Mouse (Mus musculus) heart, adult 2 months (tissue): ENCODE data around the gene Mettl8. TPM values are rescaled to one million over a fixed set of nuclear protein-coding genes. Genes with fewer than 3 reads are reported as not detected.

Experiments
- DNase-seq, 2 experiments: peaks; one replicate each; pipeline ENCODE4 v3.0.0; 2021
- H3K27ac ChIP-seq: fragments of 200-600 bp; 2 replicates; pipeline ENCODE4 v1.8.1; 2022
- H3K27me3 ChIP-seq: fragments of 200-500 bp; 2 replicates; pipeline ENCODE4 v1.6.1; 2012; ENCODE audit warnings: mild to moderate bottlenecking, low read length, inconsistent platforms, mixed read lengths; ENCODE audit not compliant: control insufficient read depth, insufficient read depth
- H3K36me3 ChIP-seq: fragments of 200-500 bp; 2 replicates; pipeline ENCODE4 v1.6.1; 2012; ENCODE audit warnings: low read length, inconsistent platforms; ENCODE audit not compliant: control insufficient read depth, insufficient read depth
- H3K4me1 ChIP-seq: fragments of 200-500 bp; 2 replicates; pipeline ENCODE4 v1.6.1; 2011; ENCODE audit warnings: low read length; ENCODE audit not compliant: control insufficient read depth, insufficient read depth
- H3K4me3 ChIP-seq: fragments of 200-600 bp; 2 replicates; pipeline ENCODE4 v1.8.1; 2022
- H3K79me2 ChIP-seq: fragments of 200-500 bp; replicated peaks from 2 replicates; pipeline ENCODE4 v1.6.1; 2012; ENCODE audit warnings: mild to moderate bottlenecking, inconsistent platforms, low read length, moderate library complexity, mixed read lengths; ENCODE audit not compliant: control insufficient read depth, insufficient read depth
- H3K9ac ChIP-seq: fragments of 200-500 bp; 2 replicates; pipeline ENCODE4 v1.6.1; 2012; ENCODE audit warnings: low read depth, mild to moderate bottlenecking, control low read depth, inconsistent platforms, low read length, mixed read lengths
- CTCF ChIP-seq: fragments of 200-600 bp; IDR thresholded peaks from 2 replicates; pipeline ENCODE4 v1.8.1; 2022; ENCODE audit warnings: antibody characterized with exemption, mild to moderate bottlenecking, moderate library complexity
- EP300 ChIP-seq: fragments of 200-500 bp; IDR thresholded peaks from 2 replicates; pipeline ENCODE4 v1.6.1; 2011; ENCODE audit warnings: low read depth, low read length, control low read depth; ENCODE audit not compliant: insufficient read depth
- POLR2A ChIP-seq: fragments of 200-500 bp; IDR thresholded peaks from 2 replicates; pipeline ENCODE4 v1.6.1; 2011; ENCODE audit warnings: mild to moderate bottlenecking, low read depth, low read length, control low read depth; ENCODE audit not compliant: insufficient read depth
- WGBS: fragments of 180-500 bp; shearing (Covaris S2); methylation state at CpG from one replicate; pipeline ENCODE4 v1.1.7; 2018; 5-methylcytosine and 5-hydroxymethylcytosine counted together
- intact Hi-C: fragments of 180-260 bp; cut with DNase I; formaldehyde crosslinking; loops from one replicate; pipeline ENCODE4 v1.15.1; 2025
- polyA plus RNA-seq: library from polyadenylated mRNA; depleted of rRNA; stranded (reverse); fragments of >200 nt; gene quantifications from 2 replicates; pipeline ENCODE4 v1.2.3, GENCODE M21; 2012
- total RNA-seq, 2 experiments: library from RNA; stranded (reverse); gene quantifications; 2 replicates each; pipeline ENCODE4 v1.2.3; 2021

The Mettl8 gene
- total and polyA plus RNA-seq, 3 experiments: 3.2 to 4.6 (median 4.3) TPM

DNA sequence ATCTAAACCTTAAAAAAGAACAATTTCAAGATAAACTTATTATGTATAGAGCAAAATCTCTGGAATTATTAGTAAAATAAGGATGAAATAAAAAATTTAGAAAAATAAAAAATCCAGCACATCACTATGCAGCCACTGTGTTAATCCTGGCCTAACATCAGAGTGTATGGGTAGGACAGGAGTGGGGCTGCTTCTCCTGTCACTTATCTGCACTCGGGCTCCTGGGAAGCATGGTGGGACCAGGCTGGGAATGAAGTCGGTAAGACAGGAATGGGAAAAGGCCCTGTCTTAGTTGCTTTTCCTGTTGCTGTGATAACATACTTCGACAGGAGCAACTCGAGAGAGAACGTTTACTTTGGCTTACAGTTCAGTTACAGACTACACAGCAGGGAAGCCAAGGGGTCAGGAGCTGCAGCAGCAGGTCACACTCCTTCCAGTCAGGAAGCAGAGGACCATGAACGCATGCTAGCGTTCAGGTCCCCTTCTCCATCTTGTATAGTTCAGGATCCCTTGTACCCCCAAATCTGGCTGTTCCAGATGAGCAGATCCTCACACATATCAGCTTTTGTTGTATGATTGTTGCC lies 85.1 kb downstream of the Mettl8 start:
- no peak overlapping the region for H3K27ac ChIP-seq
- no peak overlapping the region for H3K9ac ChIP-seq
- no peak for TF ChIP-seq POLR2A
- no peak overlapping the region for H3K4me3 ChIP-seq
- no peaks in the 10 kb centered on the region for H3K36me3 ChIP-seq
- DNase-seq: no peak
- intact Hi-C loops: no loop called here
- H3K27me3 ChIP-seq: no peaks in the 10 kb centered on the region
- 31% methylated on average over 7 of the region's 7 CpGs for WGBS
- H3K79me2 ChIP-seq: no peaks in the 10 kb centered on the region
- no peaks in the 10 kb centered on the region for H3K4me1 ChIP-seq

DNA sequence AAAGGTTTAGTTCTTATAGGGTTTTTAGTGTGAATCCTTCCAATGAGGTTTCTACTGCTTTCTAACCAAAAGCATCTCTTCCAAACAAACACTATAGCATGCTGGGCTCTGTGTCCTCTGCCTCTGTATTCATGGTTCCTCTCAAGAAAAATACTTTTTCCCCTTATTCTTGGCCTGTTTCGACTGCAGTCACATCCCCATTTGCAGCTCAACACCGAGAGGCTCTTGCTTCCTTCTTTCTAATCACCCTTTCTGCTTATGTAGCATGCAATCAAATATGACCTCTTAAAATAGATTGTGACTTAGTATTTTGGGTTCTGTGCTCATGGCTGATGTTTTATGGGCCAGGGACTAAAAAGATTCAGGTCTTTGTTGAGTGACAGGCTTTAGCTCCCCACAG lies 87.1 kb downstream of the Mettl8 start:
- no peak for DNase-seq
- H3K36me3 ChIP-seq: no peaks in the 10 kb centered on the region
- 47% methylated on average over 2 of the region's 2 CpGs for WGBS
- no peak for TF ChIP-seq CTCF
- TF ChIP-seq POLR2A: no peak
- TF ChIP-seq EP300: no peak
- H3K4me3 ChIP-seq: no peak overlapping the region
- no peak overlapping the region for H3K27ac ChIP-seq
- H3K4me1 ChIP-seq: no peaks in the 10 kb centered on the region
- intact Hi-C loops: no loop called here
- no peaks in the 10 kb centered on the region for H3K27me3 ChIP-seq
- H3K9ac ChIP-seq: no peak overlapping the region
- H3K79me2 ChIP-seq: no peaks in the 10 kb centered on the region

DNA sequence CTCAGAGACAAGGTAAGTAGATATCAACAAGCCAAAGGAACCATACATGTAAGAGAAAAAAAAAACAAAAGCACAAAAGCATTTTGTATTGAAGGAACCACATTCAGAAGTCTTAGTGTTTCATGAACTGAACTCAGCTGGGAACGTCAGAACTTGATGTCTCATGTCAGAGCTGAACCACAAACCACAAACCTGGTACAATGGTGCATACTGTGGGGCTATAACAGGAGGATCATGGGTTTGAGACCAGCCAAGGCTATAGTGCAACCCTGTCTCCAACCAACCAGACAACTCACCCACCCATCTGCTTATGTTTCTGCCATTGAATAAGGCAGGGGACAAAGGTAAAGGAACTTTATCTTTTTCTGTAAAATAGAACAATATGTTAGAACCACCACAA lies 88.2 kb downstream of the Mettl8 start:
- Histone ChIP-seq H3K36me3 (no peaks in the 10 kb centered on the region), H3K79me2 (no peaks in the 10 kb centered on the region), H3K4me1 (no peaks in the 10 kb centered on the region), H3K4me3 (no peak overlapping the region), H3K9ac (no peak overlapping the region), H3K27ac (no peak overlapping the region), H3K27me3 (no peaks in the 10 kb centered on the region)
- WGBS: 82% methylated on average over 1 of the region's 1 CpGs
- intact Hi-C loops: no loop called here
- DNase-seq: no peak
- no peak for TF ChIP-seq EP300
- TF ChIP-seq CTCF: no peak

DNA sequence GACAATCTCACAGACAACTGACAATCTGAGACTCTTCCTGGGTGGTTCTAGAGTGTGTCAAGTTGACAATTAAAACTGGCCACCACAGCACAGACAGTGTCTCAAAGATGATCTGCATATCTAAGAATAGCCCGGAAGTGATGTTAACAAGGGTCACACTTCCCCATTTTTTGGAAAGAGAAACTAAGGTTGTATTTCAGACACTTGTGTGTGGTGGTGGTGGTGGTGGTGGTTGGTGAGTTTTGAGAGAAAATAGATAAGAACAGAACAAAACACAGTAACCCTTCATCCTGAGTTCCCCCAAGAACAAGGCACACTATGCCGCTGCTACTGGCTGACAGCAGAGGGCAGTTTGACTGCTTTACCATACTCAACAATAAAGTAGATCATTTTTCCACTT lies 90.6 kb downstream of the Mettl8 start:
- H3K27me3 ChIP-seq: no peaks in the 10 kb centered on the region
- DNase-seq: no peak
- no peaks in the 10 kb centered on the region for H3K36me3 ChIP-seq
- no peak overlapping the region for H3K4me3 ChIP-seq
- no peak for TF ChIP-seq CTCF
- no peak for TF ChIP-seq POLR2A
- TF ChIP-seq EP300: no peak
- no peaks in the 10 kb centered on the region for H3K4me1 ChIP-seq
- no peak overlapping the region for H3K27ac ChIP-seq
- 88% methylated on average over 2 of the region's 2 CpGs for WGBS
- no peak overlapping the region for H3K9ac ChIP-seq
- no peaks in the 10 kb centered on the region for H3K79me2 ChIP-seq
- intact Hi-C loops: no loop called here

DNA sequence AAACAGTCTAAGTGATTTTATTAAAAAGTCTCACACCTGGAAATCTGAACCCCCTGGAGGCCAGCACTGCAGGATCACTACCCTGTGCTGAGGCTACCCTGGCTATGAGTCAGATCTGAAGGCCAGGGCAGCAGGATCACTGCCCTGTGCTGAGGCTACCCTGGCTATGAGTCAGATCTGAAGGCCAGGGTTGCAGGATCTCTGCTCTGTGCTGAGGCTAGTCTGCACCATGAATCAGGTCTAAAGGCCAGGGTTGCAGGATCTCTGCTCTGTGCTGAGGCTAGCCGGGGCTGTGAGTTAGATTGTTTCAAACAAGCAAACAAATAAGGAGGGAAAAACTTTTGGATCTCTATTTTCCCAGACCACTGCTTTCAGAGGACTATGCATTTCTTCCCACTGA lies 92.5 kb downstream of the Mettl8 start:
- 97% methylated on average over 1 of the region's 1 CpGs for WGBS
- Histone ChIP-seq H3K79me2 (no peaks in the 10 kb centered on the region), H3K9ac (no peak overlapping the region), H3K4me1 (no peaks in the 10 kb centered on the region), H3K36me3 (no peaks in the 10 kb centered on the region), H3K27me3 (no peaks in the 10 kb centered on the region), H3K4me3 (no peak overlapping the region), H3K27ac (no peak overlapping the region)
- no peak for DNase-seq
- intact Hi-C loops: no loop called here
- TF ChIP-seq EP300 (no peak), POLR2A (no peak), CTCF (no peak)

DNA sequence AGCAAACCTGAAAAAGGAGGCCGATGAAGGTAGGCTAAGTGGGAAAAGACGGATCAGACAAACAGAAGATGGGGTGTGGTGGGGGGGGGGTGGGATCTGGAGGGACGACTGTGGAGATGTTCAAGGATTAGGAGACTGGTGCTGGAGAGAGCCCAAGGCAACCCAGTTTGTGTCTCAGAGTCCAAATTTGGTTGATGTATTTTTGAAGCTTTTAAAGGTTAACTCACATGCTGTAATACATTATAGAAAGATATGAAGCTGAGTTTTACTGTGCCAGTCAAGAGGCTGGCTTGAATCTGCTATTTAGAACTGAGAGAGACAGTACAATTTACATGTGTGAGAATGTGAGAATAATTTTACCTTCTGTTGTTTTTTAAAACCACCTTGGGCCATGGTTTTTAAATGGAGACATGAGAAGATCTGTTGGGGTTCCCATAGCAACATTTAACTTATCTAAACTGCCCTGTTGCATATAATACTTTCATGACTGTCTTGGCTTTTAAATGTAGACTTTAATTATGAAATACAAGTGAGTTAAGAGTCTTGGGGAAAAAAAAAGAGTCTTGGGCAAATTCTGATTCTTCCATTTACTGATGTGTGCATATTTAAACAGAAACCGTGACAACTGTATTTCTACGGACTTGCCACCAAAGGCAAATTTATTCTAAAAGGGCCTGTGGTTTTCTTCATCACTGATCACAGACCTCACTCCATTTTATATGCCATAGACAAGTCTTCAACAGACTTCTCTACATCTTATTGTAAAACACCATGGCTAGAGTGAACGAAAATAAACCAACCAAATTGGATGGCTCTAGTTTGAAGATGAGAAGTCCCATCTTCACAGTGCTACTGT lies 94.1 kb downstream of the Mettl8 start:
- H3K4me3 ChIP-seq: no peak overlapping the region
- WGBS: 85% methylated on average over 6 of the region's 6 CpGs
- no peaks in the 10 kb centered on the region for H3K36me3 ChIP-seq
- no peak for TF ChIP-seq EP300
- no peak for TF ChIP-seq CTCF
- TF ChIP-seq POLR2A: no peak
- no peak overlapping the region for H3K9ac ChIP-seq
- H3K4me1 ChIP-seq: no peaks in the 10 kb centered on the region
- no peak for DNase-seq
- H3K27ac ChIP-seq: no peak overlapping the region
- H3K27me3 ChIP-seq: no peaks in the 10 kb centered on the region
- intact Hi-C loops: no loop called here
- H3K79me2 ChIP-seq: no peaks in the 10 kb centered on the region
